Mouse (Mus musculus) ES-Bruce4 (cell line): ENCODE results near the gene Plekha5.

ENCODE experiments used
- CTCF ChIP-seq: IDR thresholded peaks from one replicate; pipeline ENCODE4 v1.8.1; 2011; ENCODE audit warnings: low read depth, low read length
- EP300 ChIP-seq: IDR thresholded peaks from 2 replicates; pipeline ENCODE4 v1.6.1; 2011; ENCODE audit warnings: low read depth, low read length; ENCODE audit not compliant: insufficient read depth
- POLR2A ChIP-seq: IDR thresholded peaks from one replicate; pipeline ENCODE4 v1.8.1; 2011; ENCODE audit warnings: low read length; ENCODE audit not compliant: insufficient read depth

GRCm38 (mm10) chr6:140444147-140444546 lies 20.3 kb downstream of the Plekha5 start:
- no peak for TF ChIP-seq EP300
- no peak for TF ChIP-seq CTCF
- no peak for TF ChIP-seq POLR2A
